Mouse (Mus musculus) intestine, postnatal 0 days (tissue): ENCODE data around the gene Nrg4. TPM values are rescaled to one million over a fixed set of nuclear protein-coding genes. Genes with fewer than 3 reads are reported as not detected.
"Not testable (repeated sequence)": the region's sequence is repeated elsewhere in the genome, so short reads cannot be mapped to it uniquely, and the experiment has no call there.

Experiments
- ATAC-seq: fragments of 200-750 bp; cut with Nextera tagmentation; 2 replicates; pipeline ENCODE4 v1.8.0; 2017; ENCODE audit warnings: mild to moderate bottlenecking, moderate TSS enrichment, moderate library complexity
- H3K27ac ChIP-seq: fragments of 300-500 bp; sonication (generic); 2 replicates; pipeline ENCODE4 v1.5.1; 2014; ENCODE audit warnings: mild to moderate bottlenecking, low read depth, low read length, moderate library complexity
- H3K27me3 ChIP-seq: fragments of 300-500 bp; sonication (generic); replicated peaks from 2 replicates; pipeline ENCODE4 v1.6.1; 2014; ENCODE audit warnings: low read length, mixed read lengths; ENCODE audit not compliant: control insufficient read depth, insufficient read depth
- H3K36me3 ChIP-seq: fragments of 300-500 bp; sonication (generic); 2 replicates; pipeline ENCODE4 v1.6.1; 2014; ENCODE audit warnings: mild to moderate bottlenecking, moderate library complexity; ENCODE audit not compliant: control insufficient read depth, insufficient read depth
- H3K4me1 ChIP-seq: fragments of 300-500 bp; sonication (generic); replicated peaks from 2 replicates; pipeline ENCODE4 v1.6.1; 2014; ENCODE audit warnings: antibody characterized with exemption, low read length, mixed read lengths; ENCODE audit not compliant: control insufficient read depth, insufficient read depth
- H3K4me2 ChIP-seq: fragments of 300-500 bp; sonication (generic); replicated peaks from 2 replicates; pipeline ENCODE4 v1.6.1; 2014; ENCODE audit warnings: low read depth, mild to moderate bottlenecking, moderate library complexity
- H3K4me3 ChIP-seq: fragments of 300-500 bp; sonication (generic); 2 replicates; pipeline ENCODE4 v1.5.1; 2014; ENCODE audit warnings: low read depth, low read length
- H3K9ac ChIP-seq: fragments of 300-500 bp; sonication (generic); 2 replicates; pipeline ENCODE4 v1.6.1; 2014; ENCODE audit warnings: mild to moderate bottlenecking, low read depth, low read length
- H3K9me3 ChIP-seq: fragments of 300-500 bp; sonication (generic); 2 replicates; pipeline ENCODE4 v1.6.1; 2016; ENCODE audit warnings: mixed run types; ENCODE audit not compliant: control insufficient read depth
- CTCF ChIP-seq: sonication (generic); IDR thresholded peaks from 2 replicates; pipeline ENCODE4 v1.5.1; 2016; ENCODE audit warnings: low read depth, mild to moderate bottlenecking, control low read depth, antibody characterized with exemption, moderate library complexity
- WGBS: fragments of 180-500 bp; shearing (Covaris S2); extraction: QIAGEN DNeasy Blood & Tissue Kit; methylation state at CpG from one replicate; pipeline ENCODE4 v1.1.7; 2014; 5-methylcytosine and 5-hydroxymethylcytosine counted together
- polyA plus RNA-seq: library from polyadenylated mRNA; unstranded; fragments of >200 nt; fragmentation: Nextera tagmentation; extraction: Ambion mirVana; gene quantifications from 2 replicates; pipeline ENCODE4 v1.2.1, GENCODE M21; 2015

Nrg4 gene
- polyA plus RNA-seq, 1 experiment from 2014 or later, result 4.9 TPM

DNA sequence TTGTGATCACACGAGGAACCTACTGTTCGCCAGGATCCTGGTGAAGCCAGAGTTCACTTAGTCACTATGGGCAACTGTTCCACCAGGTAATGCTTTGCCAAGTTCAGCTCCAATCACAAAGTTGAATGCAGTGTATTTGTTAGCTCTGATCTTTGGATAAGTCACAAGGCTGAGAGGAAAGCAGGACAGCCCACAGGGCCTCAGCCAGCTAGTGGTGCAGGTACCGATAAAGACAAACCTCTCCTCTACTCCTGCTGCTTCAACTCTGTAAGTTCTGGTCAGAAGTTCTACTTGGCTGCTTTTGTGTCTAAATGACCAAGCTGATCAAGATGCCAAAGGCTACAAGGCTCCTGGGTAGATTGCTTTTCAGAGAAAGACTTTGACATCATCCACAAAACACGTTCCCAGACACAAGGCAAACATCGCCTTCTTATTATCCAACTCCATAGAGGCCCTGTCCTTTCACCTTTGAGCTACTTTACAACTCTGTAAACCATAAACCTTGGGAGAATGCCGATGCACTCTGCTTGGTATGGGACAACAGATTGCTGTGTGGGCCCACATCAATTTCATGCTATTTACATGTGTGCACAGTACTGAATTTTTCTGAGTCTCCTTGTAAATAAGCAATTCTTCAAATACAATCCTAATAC lies 75.9 kb downstream of the Nrg4 start:
- Histone ChIP-seq H3K36me3 (no peaks in the 10 kb centered on the region), H3K4me2 (no peak overlapping the region), H3K27ac (peak overlapping the region; percentile 91), H3K4me1 (no peaks in the 10 kb centered on the region), H3K9me3 (no peaks in the 10 kb centered on the region), H3K27me3 (no peaks in the 10 kb centered on the region), H3K4me3 (no peak overlapping the region), H3K9ac (no peak overlapping the region)
- ATAC-seq, result peak; percentile 95
- no peak for TF ChIP-seq CTCF
- WGBS, result 41% methylated on average over 6 of the region's 6 CpGs

- H3K4me2 ChIP-seq, result no peak overlapping the region
- H3K27ac ChIP-seq, result 0 out of 2 replicates have a peak overlapping the region, but pooled peaks have one; percentile 46
- no peak for TF ChIP-seq CTCF
- no peaks in the 10 kb centered on the region for H3K27me3 ChIP-seq
- H3K9me3 ChIP-seq, result no peaks in the 10 kb centered on the region
- 86% methylated on average over 4 of the region's 4 CpGs for whole genome bisulfite sequencing
- no peak overlapping the region for H3K9ac ChIP-seq
- no peaks in the 10 kb centered on the region for H3K4me1 ChIP-seq
- no peak overlapping the region for H3K4me3 ChIP-seq
- no peaks in the 10 kb centered on the region for H3K36me3 ChIP-seq
- ATAC-seq, result no peak
These were observed 78.2 kb downstream of the Nrg4 start for GRCm38 (mm10) chr9:55248465-55248864.

DNA sequence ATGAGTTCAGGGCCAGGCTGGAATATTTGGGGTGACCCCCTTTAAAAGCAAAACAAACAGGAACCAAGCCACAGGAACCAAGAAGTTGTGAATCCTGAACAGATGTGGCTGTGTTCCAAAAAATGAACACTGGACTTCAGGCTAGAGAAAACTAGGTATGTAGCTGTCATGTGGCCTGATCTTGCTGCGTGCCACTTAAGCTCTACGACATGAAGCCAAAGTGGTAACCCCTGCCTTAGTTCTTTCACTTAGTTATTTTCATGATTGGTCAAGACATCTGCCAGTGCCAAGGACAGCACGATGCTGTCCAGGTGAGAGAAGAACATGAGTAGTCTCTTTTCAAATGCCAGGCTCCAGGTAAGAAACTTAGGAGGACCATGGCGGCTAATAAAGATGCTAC lies 79.7 kb downstream of the Nrg4 start:
- WGBS, result 93% methylated on average over 4 of the region's 4 CpGs
- Histone ChIP-seq H3K27me3 (no peaks in the 10 kb centered on the region), H3K4me3 (no peak overlapping the region), H3K4me1 (no peaks in the 10 kb centered on the region), H3K4me2 (no peak overlapping the region), H3K9me3 (no peaks in the 10 kb centered on the region), H3K9ac (no peak overlapping the region), H3K36me3 (no peaks in the 10 kb centered on the region), H3K27ac (no peak overlapping the region)
- ATAC-seq, result no peak
- no peak for TF ChIP-seq CTCF

DNA sequence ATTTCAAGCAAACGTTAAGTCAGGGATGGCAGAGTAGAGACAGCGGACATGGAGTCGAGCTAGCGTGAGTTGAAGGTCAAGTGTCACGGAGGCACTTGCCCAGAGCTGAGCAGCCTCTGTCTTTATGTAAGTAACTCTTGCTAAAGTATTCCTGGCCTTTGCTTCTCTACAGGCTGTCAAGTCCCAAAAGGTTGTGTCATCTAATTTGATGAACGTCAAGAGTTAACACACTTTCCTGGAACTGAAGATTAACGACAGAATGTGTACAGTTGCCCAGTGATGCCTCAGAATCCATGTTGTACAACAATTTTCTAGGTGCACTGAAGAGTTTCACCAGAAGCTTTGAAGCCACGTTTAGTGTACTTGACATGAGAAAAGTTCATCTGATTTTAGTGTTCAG lies 80.2 kb downstream of the Nrg4 start:
- Histone ChIP-seq H3K4me2 (no peak overlapping the region), H3K27me3 (no peaks in the 10 kb centered on the region), H3K9ac (no peak overlapping the region), H3K27ac (no peak overlapping the region), H3K4me1 (no peaks in the 10 kb centered on the region), H3K4me3 (no peak overlapping the region), H3K9me3 (no peaks in the 10 kb centered on the region), H3K36me3 (no peaks in the 10 kb centered on the region)
- ATAC-seq, result no peak
- 61% methylated on average over 8 of the region's 8 CpGs for WGBS
- no peak for TF ChIP-seq CTCF

DNA sequence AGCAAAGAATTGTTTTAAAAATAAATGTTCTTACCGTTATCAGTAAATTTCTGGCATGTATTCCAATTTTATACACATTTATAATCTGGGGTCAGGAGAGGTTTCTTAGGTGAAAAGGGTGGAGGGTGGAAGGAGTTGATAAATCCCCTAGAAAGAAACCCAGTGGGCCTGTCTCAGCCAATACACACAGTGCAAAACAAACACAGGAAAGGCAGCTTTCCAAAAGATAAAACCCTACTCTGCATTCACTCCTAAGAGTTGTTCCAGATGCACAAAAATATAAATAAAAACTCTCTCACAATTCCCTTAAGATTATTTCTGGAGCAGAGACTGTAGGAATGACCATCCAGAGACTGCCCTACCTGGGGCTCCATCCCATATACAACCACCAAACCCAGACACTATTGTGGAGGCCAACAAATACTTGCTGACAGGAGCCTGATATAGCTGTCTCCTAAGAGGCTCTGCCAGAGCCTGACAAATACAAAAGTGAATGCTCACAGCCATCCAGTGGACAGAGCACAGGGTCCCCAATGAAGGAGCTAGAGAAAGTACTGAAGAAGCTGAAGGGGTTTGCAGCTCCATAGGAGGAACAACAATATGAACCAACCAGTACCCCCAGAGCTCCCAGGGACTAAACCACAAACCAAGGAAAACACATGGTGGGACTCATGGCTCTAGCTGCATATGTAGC lies 81.4 kb downstream of the Nrg4 start:
- H3K27ac ChIP-seq, ATAC-seq, H3K9ac ChIP-seq, H3K4me3 ChIP-seq, H3K36me3 ChIP-seq, H3K27me3 ChIP-seq, H3K4me1 ChIP-seq, H3K4me2 ChIP-seq, H3K9me3 ChIP-seq: not testable (repeated sequence)
- 84% methylated on average over 1 of the region's 1 CpGs for WGBS

GRCm38 (mm10) chr9:55244079-55244478 lies 82.6 kb downstream of the Nrg4 start:
- Histone ChIP-seq H3K27ac (no peak overlapping the region), H3K4me3 (no peak overlapping the region), H3K9ac (no peak overlapping the region), H3K4me1 (no peaks in the 10 kb centered on the region), H3K4me2 (no peak overlapping the region), H3K36me3 (no peaks in the 10 kb centered on the region), H3K27me3 (no peaks in the 10 kb centered on the region), H3K9me3 (no peaks in the 10 kb centered on the region)
- no peak for TF ChIP-seq CTCF
- WGBS, result 80% methylated on average over 3 of the region's 3 CpGs
- ATAC-seq, result no peak
